Mouse (Mus musculus) heart, postnatal 36 days (tissue): ENCODE measurements around the gene Gm2a. TPM values are rescaled to one million over a fixed set of nuclear protein-coding genes. Genes with fewer than 3 reads are reported as not detected.

ENCODE experiments used
- DNase-seq, 2 experiments: peaks; one replicate each; pipeline ENCODE4 v3.0.0; 2021 to 2022
- intact Hi-C: fragments of 180-260 bp; cut with DNase I; formaldehyde crosslinking; loops from one replicate; pipeline ENCODE4 v1.15.1; 2025
- total RNA-seq, 2 experiments: library from RNA; stranded (reverse); gene quantifications; 2 replicates each; pipeline ENCODE4 v1.2.3; 2021

Gene Gm2a
- total RNA-seq = 10 to 100 TPM; 10.8 to 11.8 TPM

GRCm38 (mm10) chr11:55097463-55098188 lies at the start of gene Gm2a:
TSS of gene Gm2a (plus strand) at chr11:55098115.
- peak; percentile 90 for DNase-seq
- intact Hi-C loops = loop anchor here (10.0 kb wide), 1 partner anchor 357 kb away; no protein-coding TSS in a partner anchor

GRCm38 (mm10) chr11:55050837-55051510 lies 46.9 kb upstream of the Gm2a start:
- no peak for DNase-seq
- intact Hi-C loops = no loop called here

- no peak for DNase-seq
- intact Hi-C loops = no loop called here
These were observed 40.4 kb upstream of the Gm2a start for GRCm38 (mm10) chr11:55057511-55057910.

- DNase-seq = no peak
- intact Hi-C loops = no loop called here
These were observed 37.1 kb upstream of the Gm2a start for GRCm38 (mm10) chr11:55060802-55061201.

DNA sequence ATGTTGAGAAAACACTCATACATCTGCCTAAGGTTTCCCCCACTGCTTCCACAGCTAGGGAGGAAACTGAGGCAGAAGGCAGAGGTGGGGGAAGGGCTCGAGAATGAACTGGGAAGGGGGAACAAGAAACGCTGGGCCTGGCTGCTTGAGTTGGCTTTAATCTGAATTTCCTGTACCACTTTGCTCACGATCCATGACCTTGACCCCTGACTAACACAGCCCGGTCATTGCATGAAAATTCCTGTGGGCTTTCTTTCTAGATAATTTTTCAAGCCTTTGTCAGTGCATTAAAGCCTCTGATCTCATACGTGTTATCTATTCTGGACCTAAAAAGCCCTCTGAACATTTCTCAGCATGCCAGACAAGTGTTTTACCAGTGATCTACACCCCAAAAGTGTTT lies 35.1 kb upstream of the Gm2a start:
- DNase-seq = no peak
- intact Hi-C loops = no loop called here

DNA sequence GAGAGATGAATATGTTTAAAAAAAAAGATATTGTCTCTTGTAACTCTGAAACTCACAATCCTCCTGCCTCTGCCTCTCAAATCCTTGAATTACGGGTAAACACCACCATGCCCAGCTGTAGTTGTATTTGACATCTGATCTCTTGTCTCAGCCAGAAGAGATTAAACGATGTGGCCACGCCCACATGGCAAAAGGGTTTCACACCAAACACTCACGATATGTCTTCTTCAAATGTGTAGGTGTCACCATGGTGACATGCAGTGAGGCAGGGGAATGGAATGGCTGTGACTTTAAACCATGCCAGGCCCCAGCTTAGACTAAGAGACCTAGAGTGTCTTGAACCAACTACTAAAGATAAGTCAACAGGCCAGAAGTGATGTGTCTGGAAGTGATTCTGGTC lies 31.0 kb upstream of the Gm2a start:
- DNase-seq = no peak
- intact Hi-C loops = no loop called here

GRCm38 (mm10) chr11:55069023-55069422 lies 28.9 kb upstream of the Gm2a start:
- peak in 1 of 2 experiments; percentile 7 for DNase-seq
- intact Hi-C loops = no loop called here

DNA sequence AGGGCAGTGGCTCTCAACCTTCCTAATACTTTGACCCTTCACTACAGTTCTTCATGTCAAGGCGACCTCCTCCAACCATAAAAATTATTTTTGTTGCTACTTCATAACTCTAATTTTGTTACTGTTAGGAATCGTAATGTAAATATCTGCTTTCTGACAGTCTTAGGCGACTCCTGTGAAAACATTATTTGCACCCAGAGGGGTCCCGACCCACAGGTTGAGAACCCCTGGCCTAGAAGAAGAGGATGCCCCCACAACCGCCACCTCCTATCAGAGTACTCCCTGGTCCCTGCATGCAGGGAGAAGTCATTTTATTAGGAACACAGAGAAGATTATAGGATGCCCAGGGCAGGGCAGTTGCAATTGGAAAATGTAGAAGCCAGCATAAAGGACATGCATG lies 26.6 kb upstream of the Gm2a start:
- intact Hi-C loops = no loop called here
- no peak for DNase-seq

GRCm38 (mm10) chr11:55072467-55072866 lies 25.4 kb upstream of the Gm2a start:
- intact Hi-C loops = no loop called here
- no peak for DNase-seq

GRCm38 (mm10) chr11:55073191-55073590 lies 24.7 kb upstream of the Gm2a start:
- intact Hi-C loops = no loop called here
- DNase-seq = no peak

GRCm38 (mm10) chr11:55075602-55076001 lies 22.3 kb upstream of the Gm2a start:
- DNase-seq = peak; percentile 47 to 50
- intact Hi-C loops = no loop called here

GRCm38 (mm10) chr11:55076234-55076633 lies 21.7 kb upstream of the Gm2a start:
- intact Hi-C loops = no loop called here
- DNase-seq = no peak

DNA sequence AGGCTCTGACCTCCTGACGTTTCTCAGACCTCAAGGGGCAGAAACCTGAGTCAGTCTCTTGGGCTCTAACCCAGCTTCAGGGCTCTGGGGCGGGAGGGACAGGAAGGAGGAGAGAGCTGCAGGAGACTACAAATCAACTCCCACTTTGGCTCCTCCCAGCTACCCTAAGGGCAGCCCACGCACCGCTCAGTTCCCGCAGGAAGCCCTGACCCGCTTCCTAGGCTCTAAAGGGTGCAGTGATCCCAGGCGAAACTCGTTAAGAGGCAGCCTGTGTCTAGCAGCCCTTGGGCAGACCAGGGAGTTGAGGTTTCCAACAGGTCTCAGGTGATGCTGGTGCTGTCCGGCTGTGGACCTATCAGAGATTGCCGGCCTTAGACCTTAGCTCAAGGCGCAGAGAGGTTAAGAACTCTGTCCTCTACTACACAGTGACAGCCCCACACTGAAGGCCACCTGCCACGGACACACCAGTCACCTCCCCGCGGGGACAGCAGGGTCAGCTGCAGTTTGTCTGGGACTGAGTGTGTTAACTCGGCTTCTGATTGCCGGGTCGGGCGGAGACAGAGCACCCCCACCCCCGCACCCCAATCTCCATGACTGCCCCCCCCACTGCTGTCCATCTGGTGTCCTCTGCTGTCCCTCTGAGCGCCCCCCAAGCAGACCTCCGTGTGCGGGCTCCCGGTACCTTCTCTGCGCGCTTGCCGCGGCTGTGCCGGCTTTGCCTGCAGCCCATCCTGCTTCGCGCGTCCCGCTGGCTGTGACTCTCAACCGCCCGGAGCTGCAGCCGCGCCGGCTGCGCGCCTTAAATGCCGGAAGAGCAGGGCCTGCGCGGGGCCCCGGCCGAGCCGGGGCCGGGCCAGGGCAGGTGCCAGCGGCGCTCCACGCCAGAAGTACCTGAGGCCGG lies 20.3 kb upstream of the Gm2a start, which contains the start of gene Ccdc69:
Gene Ccdc69 (minus strand): TSS at position 801 of the 901 bp plus-strand sequence.
- intact Hi-C loops = no loop called here
- peak; percentile 64 to 73 for DNase-seq

DNA sequence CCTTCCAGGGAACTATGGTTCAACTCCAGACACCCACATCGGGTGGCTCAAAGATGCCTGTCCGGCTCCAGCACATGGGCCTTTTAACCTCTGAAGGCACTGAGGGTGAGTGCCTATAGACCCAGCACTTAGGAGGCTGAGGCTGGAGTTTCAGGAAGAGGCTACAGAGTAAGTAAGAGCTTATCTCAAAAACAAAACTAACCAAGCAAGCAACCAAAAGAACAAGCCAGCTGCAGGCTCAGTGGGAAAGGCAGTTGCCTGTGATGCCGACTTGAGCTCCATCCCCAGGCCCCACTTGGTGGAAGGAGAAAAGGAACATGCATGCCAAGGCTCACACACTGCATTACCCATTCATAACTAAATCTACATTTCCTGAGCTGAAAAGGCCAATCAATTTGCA lies 19.4 kb upstream of the Gm2a start:
- intact Hi-C loops = no loop called here
- DNase-seq = no peak

DNA sequence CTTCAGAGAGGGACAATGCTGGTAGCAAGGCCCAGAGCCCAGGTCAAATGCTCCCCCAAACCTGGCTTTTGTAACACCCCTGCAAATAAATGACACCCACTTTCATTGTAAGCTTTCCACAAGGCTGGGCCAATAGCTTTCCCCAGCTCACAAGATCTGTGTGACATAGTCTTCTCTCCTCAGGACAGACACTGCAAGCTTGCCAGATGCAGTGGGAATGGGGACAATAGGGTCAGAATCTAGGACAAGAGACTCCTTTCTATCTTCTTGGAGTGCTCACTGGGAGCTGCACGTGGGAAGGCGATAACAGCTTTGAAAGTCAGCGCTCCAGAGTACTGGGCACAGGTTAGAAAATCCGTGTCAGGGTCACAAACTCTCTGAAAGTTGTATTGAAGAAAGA lies 18.7 kb upstream of the Gm2a start:
- intact Hi-C loops = no loop called here

GRCm38 (mm10) chr11:55081206-55081605 lies 16.7 kb upstream of the Gm2a start:
- no peak for DNase-seq
- intact Hi-C loops = no loop called here

More for the DNA sequence above, 18.7 kb upstream of the Gm2a start:
- no peak for DNase-seq

- intact Hi-C loops = loop anchor here (5.0 kb wide), 2 partner anchors 147 to 207 kb away; no protein-coding TSS in a partner anchor
- DNase-seq = peak in 1 of 2 experiments; percentile 14
These were observed 13.3 kb upstream of the Gm2a start for GRCm38 (mm10) chr11:55084629-55085028.

DNA sequence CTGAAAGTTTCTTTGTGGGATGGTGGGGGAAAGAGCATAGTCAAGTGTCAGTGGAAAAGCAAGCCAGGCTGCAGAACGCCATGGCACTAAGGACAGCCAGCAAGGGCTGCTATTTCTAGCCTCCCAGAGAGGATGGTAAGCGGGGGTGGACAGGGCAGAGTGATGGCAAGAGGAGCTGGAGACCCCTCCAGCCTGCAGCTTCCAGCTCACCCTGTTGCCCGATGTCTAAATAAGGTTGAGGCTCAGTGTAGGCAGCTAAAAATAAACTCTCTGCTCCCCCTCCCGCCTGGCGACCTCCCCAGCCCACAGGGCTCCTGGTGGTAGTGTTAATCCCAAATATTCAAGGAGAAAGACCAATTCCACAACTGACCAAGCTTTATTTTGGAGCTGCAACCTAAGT lies 12.5 kb upstream of the Gm2a start:
- intact Hi-C loops = loop anchor here (5.0 kb wide), 2 partner anchors 148 to 208 kb away; no protein-coding TSS in a partner anchor
- DNase-seq = peak in 1 of 2 experiments; percentile 18

DNA sequence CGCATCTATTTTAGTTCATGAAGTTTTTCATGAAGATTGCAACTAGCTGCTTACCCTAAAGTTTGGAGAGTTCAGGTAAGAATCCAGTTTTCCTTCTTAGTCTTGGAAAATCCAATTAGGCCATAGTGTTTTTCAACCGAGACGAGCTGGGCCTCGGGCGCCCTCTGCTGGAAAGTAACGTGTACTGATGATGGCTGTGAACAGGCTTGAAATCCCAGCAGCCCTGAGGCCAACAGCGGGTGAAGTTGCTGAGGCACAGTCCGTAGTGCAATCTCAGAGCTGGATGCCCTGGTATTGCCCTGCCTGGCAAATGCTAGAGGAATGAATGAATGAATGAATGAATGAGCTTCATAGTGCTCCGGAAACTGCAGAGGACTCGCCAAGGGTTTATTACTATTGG lies 10.9 kb upstream of the Gm2a start:
- intact Hi-C loops = loop anchor here (1.0 to 5.0 kb wide), 5 partner anchors 41 to 210 kb away; no protein-coding TSS in a partner anchor
- peak; percentile 75 to 81 for DNase-seq

DNA sequence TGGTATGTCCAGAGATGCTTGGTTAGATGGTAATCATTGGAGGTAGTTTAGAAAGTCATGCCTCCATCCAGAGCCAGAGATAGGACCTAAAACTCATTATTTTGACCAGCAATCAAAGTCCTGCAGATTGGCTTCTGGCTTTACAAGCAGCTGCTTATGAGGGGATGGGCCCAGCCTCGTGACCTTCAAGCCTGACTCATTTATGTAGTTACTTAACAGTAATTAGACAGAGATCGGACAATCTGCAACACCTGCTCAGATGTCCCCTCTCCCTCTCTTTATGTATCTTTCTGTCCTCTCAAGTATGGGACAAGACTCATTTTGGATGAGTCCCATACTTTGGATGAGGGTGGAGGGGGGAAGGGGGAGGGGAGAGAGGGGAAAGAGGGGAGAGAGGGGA lies 8.0 kb upstream of the Gm2a start:
- DNase-seq = no peak
- intact Hi-C loops = loop anchor here (5.0 to 10.0 kb wide), 3 partner anchors 153 to 365 kb away; no protein-coding TSS in a partner anchor

DNA sequence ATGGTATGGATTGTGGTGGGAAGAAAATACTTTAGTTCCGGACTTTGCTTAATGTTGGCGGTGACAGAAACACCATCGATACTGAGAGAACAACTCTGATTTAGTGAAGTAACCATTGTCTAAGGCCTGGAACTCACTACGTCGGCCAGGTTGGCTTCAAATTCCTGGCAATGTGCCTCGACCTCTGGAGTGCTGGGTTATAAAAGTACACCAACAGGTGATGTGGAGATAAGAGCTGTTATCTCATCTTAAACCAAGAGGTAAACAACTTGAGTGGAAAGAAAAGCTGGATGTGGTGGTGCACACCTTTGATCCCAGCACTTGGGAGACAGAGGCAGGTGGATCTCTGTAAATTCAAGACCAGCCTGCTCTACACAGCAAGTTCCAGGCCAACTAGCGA lies 4.8 kb upstream of the Gm2a start:
- intact Hi-C loops = loop anchor here (10.0 kb wide), 1 partner anchor 362 kb away; no protein-coding TSS in a partner anchor
- DNase-seq = no peak
